12 mouse cellular contexts compared by ENCODE assay signal in genomic region chr6:50986270-50986924, GRCm38 (mm10).
DNase-seq lines count a peak whose midpoint lies in the region; ATAC-seq and TF ChIP-seq lines count a peak whose summit lies in the region.
"Had no signal": no experiment of that assay in that cellular context is flagged by ENCODE, and none has a peak within 500 bp of the region (broad histone marks: within the 10 kb centered on the region; RNA-seq: fewer than 3 reads in every experiment).

No protein-coding gene starts in this region.

- no peaks in the 10 kb centered on the region for H3K27me3 ChIP-seq in kidney, postnatal 0 days (ENCODE audit: insufficient read depth, low read length)
- H3K27me3 ChIP-seq in embryonic facial prominence, embryonic 10.5 days (replicated peaks; ENCODE audit: low read depth, poor library complexity, severe bottlenecking), result no peaks in the 10 kb centered on the region
- H3K27me3 ChIP-seq in forebrain, embryonic 15.5 days, result no peaks in the 10 kb centered on the region
- H3K27me3 ChIP-seq in limb, embryonic 15.5 days, result 0 out of 2 replicates have a peak, but pooled peaks cover 7% of the 10 kb centered on the region

- H3K36me3 ChIP-seq in kidney, postnatal 0 days (ENCODE audit: insufficient read depth, low read length), result no peaks in the 10 kb centered on the region
- H3K36me3 ChIP-seq in embryonic facial prominence, embryonic 10.5 days (replicated peaks), result no peaks in the 10 kb centered on the region
- H3K36me3 ChIP-seq in forebrain, embryonic 15.5 days, result no peaks in the 10 kb centered on the region
- no peaks in the 10 kb centered on the region for H3K36me3 ChIP-seq in limb, embryonic 15.5 days

- H3K9me3 ChIP-seq in kidney, postnatal 0 days (replicated peaks; ENCODE audit: low read length), result no peaks in the 10 kb centered on the region
- no peaks in the 10 kb centered on the region for H3K9me3 ChIP-seq in embryonic facial prominence, embryonic 10.5 days
- no peaks in the 10 kb centered on the region for H3K9me3 ChIP-seq in forebrain, embryonic 15.5 days
- no peaks in the 10 kb centered on the region for H3K9me3 ChIP-seq in limb, embryonic 15.5 days

- H3K4me3 ChIP-seq in kidney, postnatal 0 days (replicated peaks; ENCODE audit: low read depth, low read length), result no peak overlapping the region
- no peak overlapping the region for H3K4me3 ChIP-seq in embryonic facial prominence, embryonic 10.5 days
- H3K4me3 ChIP-seq in forebrain, embryonic 15.5 days, result no peak overlapping the region
- H3K4me3 ChIP-seq in limb, embryonic 15.5 days, result no peak overlapping the region
- H3K4me3 ChIP-seq: left cerebral cortex, adult 2 months had no signal

- ATAC-seq in kidney, postnatal 0 days (replicated peaks; ENCODE audit: low FRiP score, low read depth), result 0 out of 2 replicates have a peak, but pooled peaks have one; percentile 13
- peak; percentile 60 for ATAC-seq in forebrain, embryonic 15.5 days (replicated peaks)
- peak; percentile 47 for ATAC-seq in limb, embryonic 15.5 days (ENCODE audit: insufficient number of reproducible peaks, low FRiP score, low TSS enrichment, low read depth)

- H3K27ac ChIP-seq in kidney, postnatal 0 days, result no peak overlapping the region
- H3K27ac ChIP-seq in embryonic facial prominence, embryonic 10.5 days (replicated peaks), result peak overlapping the region; percentile 88
- no peak overlapping the region for H3K27ac ChIP-seq in forebrain, embryonic 15.5 days (replicated peaks)
- H3K27ac ChIP-seq in limb, embryonic 15.5 days, result peak overlapping the region; percentile 43; the same call in 1 of the 2 replicates
- H3K27ac ChIP-seq: left cerebral cortex, adult 2 months had no signal

- no peak overlapping the region for H3K9ac ChIP-seq in kidney, postnatal 0 days (ENCODE audit: low read depth, low read length)
- H3K9ac ChIP-seq in forebrain, embryonic 15.5 days (replicated peaks), result no peak overlapping the region
- H3K9ac ChIP-seq in limb, embryonic 15.5 days, result no peak overlapping the region
- H3K9ac ChIP-seq: lung, embryonic 14.5 days had no signal

- no peak for TF ChIP-seq CTCF in kidney, postnatal 0 days (IDR thresholded peaks at IDR 0.05; ENCODE audit: low read depth)

- peaks cover 20% of the 10 kb centered on the region for H3K4me1 ChIP-seq in kidney, postnatal 0 days (replicated peaks; ENCODE audit: insufficient read depth, low read length)
- H3K4me1 ChIP-seq in embryonic facial prominence, embryonic 10.5 days, result peaks cover 53% of the 10 kb centered on the region
- H3K4me1 ChIP-seq in forebrain, embryonic 15.5 days, result peaks cover 22% of the 10 kb centered on the region
- peaks cover 51% of the 10 kb centered on the region for H3K4me1 ChIP-seq in limb, embryonic 15.5 days

- no peak for DNase-seq in kidney, postnatal 0 days (ENCODE audit: low spot score)
- no peak for DNase-seq in kidney, postnatal 4 days
- no peak for DNase-seq in embryonic facial prominence, embryonic 10.5 days (ENCODE audit: low spot score)
- no peak for DNase-seq in cerebellum, adult 9-11 months
- no peak for DNase-seq in urinary bladder, adult 18-20 months (ENCODE audit: low spot score in 2 of 2)
- DNase-seq in frontal cortex, postnatal 25 days (ENCODE audit: low spot score in 2 of 2), result no peak
- DNase-seq: kidney, adult 11 months; lung, embryonic 14.5 days; thymus, postnatal 25 days had no signal

- WGBS in kidney, postnatal 0 days, result 46% methylated on average over 9 of the region's 9 CpGs
- WGBS in embryonic facial prominence, embryonic 10.5 days, result 69% methylated on average over 9 of the region's 9 CpGs
- 40% methylated on average over 9 of the region's 9 CpGs for WGBS in forebrain, embryonic 15.5 days
- WGBS in limb, embryonic 15.5 days, result 45% methylated on average over 9 of the region's 9 CpGs

- no peak overlapping the region for H3K4me2 ChIP-seq in kidney, postnatal 0 days (ENCODE audit: low read length)
- no peak overlapping the region for H3K4me2 ChIP-seq in forebrain, embryonic 15.5 days (replicated peaks)
- no peak overlapping the region for H3K4me2 ChIP-seq in limb, embryonic 15.5 days
- H3K4me2 ChIP-seq: lung, embryonic 14.5 days had no signal

Comparison
In these comparisons a context has a peak if more than half of its experiments do, and no peak if none do; other contexts are left out.
1. H3K27ac ChIP-seq: peak in embryonic facial prominence, embryonic 10.5 days (single experiment) and limb, embryonic 15.5 days (single experiment); none in kidney, postnatal 0 days (single experiment) and forebrain, embryonic 15.5 days (single experiment).
2. Peak in every context shown above with its lines, with median percentiles within 50 percentile points of each other: ATAC-seq.